Mouse (Mus musculus): ENCODE measurements around the gene Mageb2.
"Not testable (repeated sequence)": the region's sequence is repeated elsewhere in the genome, so short reads cannot be mapped to it uniquely, and the experiment has no call there.

The Mageb2 gene

GRCm38 (mm10) chrX:91331390-91331789, at the start of gene Mageb2:
Gene Mageb2 (plus strand): TSS chrX:91331690.
- not testable (repeated sequence) for DNase-seq

GRCm38 (mm10) chrX:91313256-91313655, 18.2 kb upstream of the Mageb2 start:
- not testable (repeated sequence) for DNase-seq

Data from thymus, postnatal 4 days (tissue).